Mouse (Mus musculus): ENCODE results near the gene Ldhc.

- TF ChIP-seq POLR2A (IDR thresholded peaks at IDR 0.05; ENCODE audit: borderline replicate concordance, extremely low read depth, low read depth, low read length) (no peak), CTCF (IDR thresholded peaks at IDR 0.05; ENCODE audit: insufficient read depth, low read length) (no peak)
Observed at GRCm38 (mm10) chr7:46843576-46843975, 17.4 kb upstream of the Ldhc start.

Data from lung, adult 2 months (tissue).